Mouse (Mus musculus) ovary, adult 2 months (tissue): Measurements from ENCODE around the gene Hcn2. TPM values are rescaled to one million over a fixed set of nuclear protein-coding genes. Genes with fewer than 3 reads are reported as not detected.

ENCODE experiments used
- polyA plus RNA-seq: library from polyadenylated mRNA; depleted of rRNA; stranded (reverse); fragments of >200 nt; gene quantifications from 2 replicates; pipeline ENCODE4 v1.2.3, GENCODE M21; 2012; rRNA removed

Hcn2 gene
- polyA plus RNA-seq = 15.6 and 16.5 TPM in 2 replicates

DNA sequence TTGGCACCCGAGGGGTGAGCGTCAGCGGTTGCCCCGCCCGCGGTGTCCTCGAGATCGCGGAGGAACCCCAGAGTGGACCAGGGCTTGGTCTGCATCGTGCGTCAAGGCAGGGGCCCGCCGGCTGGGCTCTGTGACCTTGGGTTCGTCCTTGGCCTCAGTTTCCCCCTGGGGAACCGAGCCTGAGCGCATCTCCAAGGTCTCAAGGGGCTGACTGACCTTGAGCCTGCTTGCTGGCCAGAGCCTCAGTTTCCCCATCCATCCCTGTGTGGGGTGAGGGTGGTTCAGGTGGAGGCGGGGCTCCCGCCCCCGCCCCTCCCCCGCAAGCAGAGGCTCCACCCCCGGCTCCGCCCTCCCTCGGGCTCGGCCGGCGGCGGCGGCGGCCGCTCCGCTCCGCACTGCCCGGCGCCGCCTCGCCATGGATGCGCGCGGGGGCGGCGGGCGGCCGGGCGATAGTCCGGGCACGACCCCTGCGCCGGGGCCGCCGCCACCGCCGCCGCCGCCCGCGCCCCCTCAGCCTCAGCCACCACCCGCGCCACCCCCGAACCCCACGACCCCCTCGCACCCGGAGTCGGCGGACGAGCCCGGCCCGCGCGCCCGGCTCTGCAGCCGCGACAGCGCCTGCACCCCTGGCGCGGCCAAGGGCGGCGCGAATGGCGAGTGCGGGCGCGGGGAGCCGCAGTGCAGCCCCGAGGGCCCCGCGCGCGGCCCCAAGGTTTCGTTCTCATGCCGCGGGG, at the start of gene Hcn2:
Gene Hcn2 (plus strand): TSS at position 381 of the 734 bp plus-strand sequence.

DNA sequence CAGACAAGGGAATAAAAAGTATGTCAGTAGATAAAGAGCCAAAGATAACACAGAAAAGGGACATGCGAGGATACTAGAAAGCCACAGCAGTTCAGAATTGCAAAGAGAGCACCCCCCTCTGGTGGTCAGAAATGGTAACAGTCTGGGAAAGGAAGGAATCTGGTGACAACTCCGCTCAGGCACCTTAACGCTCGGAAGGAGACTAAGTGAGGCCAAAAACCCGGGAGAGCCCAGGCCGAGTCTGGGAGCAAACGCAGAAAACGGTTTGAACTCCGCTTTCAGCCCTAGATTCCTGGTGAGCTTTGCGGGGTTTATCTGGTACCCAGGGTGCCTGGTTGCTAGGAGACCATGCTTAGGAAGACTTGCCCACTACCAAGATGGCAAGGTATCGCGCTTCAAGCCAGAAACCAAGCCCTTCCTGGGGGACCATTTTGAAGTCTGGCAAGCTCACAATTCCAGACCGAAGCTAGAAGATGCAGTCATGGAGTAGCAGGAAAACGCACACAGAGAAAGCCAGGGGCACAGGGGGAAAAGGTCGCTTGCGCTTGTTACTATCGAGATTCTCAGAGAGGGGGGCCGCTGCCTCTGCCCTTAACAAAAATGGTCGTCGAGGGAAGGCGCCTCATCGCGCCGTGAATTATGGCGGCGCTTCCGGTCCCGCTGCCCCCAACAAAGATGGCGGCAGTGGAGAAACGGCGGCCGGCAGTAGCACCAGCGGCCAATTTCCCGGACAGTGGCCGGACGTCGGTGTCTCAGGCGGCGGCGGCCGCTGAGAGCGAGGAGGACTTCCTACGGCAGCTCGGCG, 47.5 kb upstream of the Hcn2 start, which contains the start of gene Tpgs1:
Gene Tpgs1 (plus strand): TSS at position 599 of the 805 bp plus-strand sequence.

DNA sequence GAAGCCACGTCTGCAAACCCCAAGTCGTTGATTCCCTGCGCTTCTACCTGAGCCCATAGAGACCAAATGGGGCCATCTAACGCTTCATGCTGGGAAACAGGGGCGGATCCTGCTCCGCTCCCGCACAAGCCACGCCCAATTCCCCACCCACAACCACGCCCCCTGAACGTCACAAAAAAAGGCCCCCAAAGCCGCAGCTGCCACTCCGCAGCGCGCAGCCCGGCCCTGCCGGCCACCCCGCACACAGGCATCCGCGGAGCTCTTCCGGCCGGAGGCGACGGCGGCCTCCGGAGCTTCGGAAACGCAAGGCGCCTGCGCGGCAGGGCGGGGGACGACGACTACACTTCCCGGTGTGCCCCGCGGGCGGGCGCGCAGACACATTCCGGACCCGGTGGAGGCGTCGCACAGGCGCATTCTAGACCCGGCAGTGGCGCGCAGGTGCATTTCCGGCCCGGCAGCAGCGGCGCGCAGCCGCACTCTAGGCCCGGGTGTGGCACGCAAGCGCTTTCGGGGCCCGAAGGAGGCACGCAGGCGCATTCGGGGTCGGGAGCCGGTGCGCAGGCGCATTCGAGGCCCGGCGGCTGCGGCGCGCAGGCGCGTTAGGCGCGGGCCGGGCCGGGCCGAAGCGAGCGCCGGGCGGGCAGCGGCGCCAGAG, 34.7 kb upstream of the Hcn2 start, which contains the start of gene Cdc34:
Gene Cdc34 (plus strand): TSS at position 605 of the 655 bp plus-strand sequence.

GRCm38 (mm10) chr10:79688720-79689119, 27.7 kb upstream of the Hcn2 start, which contains the start of gene Gzmm:
Gene Gzmm, plus strand, starts transcription at chr10:79689020.

GRCm38 (mm10) chr10:79704065-79704969, 12.1 kb upstream of the Hcn2 start, which contains the start of gene Bsg:
Gene Bsg, plus strand, starts transcription at chr10:79704491.

DNA sequence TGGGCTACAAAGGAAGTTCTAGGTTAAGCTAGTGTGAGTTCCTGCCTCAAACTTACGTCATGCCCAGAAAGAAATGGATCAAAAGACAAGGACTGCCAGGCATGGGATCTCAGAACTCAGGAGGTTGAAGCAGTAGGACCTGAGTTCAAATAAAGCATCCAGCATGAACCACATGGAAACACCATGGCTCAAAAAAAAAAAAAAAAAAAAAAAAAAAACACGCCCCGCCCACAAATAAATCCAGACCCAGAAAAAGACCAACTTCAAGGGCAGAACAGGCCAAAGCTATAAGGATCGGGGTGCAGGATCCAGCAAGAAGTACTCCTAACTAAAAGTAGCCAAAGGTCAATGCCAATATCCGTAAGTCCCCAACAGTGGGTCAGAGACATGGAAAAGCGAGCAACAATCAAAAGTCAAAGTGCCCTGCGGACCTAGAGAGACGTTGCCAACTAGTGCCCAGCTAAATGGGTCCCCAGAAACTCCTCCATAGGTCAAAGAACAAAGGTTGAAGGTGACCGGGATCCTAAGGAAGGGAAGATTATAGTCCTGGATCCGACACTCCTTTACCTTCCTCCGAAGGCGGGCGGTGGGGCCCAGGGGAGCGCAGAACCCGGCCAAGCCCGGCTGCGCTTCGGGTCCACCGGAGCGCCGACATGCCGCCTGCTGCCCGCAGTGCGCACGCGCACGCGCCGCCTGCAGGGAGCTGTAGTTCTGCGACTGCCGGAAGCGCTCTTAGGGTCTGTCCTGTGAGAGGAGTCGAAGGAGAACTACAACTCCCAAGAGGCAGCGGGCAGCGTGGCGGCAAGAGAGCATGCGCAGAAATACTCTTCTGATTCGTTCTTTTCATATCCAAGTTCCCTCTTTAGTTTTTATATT, 29.7 kb downstream of the Hcn2 start, which contains the start of gene Polrmt:
Gene Polrmt (minus strand): TSS at position 684 of the 876 bp plus-strand sequence.

DNA sequence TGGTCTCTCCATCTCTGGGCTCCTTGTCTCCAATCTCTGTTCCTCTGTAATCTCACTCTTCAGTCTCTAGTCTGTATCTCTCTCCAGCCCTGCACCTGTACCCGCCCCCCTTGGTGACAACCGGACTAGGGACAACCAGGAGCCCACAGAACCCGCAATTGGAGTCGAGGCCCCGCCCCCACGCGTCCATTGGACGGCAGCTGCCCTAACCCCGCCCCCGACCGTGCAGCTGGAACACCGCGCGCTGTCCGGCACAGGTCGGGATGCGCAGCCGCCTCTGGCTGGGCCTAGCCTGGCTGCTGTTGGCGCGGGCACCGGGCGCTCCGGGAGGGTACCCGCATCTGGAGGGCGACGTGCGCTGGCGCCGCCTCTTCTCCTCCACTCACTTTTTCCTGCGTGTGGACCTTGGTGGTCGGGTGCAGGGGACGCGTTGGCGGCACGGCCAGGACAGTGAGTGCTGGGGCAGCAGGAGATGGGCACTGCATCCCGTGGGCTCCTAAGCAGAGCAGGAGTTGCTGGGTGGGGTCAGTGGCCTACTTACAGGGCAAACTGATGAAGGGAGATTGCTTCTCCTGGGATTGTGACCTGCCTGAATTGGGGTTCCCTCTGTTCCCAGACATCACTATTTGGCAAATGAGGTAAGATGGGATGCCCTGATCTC, 38.6 kb downstream of the Hcn2 start, which contains the start of gene Fgf22:
Gene Fgf22 (plus strand): TSS at position 221 of the 661 bp plus-strand sequence.

DNA sequence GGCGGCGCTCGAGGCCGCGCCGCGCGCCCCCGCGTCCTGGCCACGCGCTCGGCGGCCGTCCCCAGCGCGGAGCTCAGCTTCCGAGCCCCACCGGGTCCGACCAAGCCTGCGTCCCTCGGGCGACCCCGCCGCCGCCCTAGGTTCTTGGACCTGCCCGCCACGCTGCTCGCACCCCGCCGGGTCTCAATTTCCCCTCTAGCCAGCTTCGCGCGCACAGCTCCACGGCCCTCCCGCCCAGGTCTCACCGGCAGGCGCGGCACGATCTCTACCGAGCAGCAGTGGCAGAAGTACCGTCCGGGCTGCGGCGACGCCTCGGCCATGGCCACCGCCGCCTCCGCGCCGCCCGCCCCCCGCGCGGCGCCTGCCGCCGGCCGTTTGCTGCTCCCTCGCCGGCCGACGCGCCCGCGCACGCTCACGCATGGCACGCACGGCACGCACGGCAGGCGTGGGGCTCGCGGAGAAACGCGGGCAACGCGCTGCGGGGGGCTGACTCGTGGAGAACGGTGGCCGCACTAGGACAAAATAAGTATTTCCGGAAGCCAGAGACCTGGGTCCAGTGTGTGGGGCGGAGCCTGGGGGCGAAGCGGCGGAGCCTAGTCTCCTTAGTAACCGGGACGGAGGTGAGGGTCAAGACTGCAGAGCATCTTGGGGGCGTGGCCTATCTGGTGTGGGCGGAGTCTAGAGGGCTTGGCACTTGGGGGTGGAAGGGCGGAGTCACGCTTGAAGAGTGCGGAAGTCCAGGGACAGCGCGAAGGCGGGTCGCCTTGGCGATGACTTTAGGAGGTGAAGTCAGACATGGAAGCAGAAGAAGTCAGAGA, 50.3 kb downstream of the Hcn2 start, which contains the start of gene Rnf126:
Gene Rnf126 (minus strand): TSS at position 445 of the 818 bp plus-strand sequence.

DNA sequence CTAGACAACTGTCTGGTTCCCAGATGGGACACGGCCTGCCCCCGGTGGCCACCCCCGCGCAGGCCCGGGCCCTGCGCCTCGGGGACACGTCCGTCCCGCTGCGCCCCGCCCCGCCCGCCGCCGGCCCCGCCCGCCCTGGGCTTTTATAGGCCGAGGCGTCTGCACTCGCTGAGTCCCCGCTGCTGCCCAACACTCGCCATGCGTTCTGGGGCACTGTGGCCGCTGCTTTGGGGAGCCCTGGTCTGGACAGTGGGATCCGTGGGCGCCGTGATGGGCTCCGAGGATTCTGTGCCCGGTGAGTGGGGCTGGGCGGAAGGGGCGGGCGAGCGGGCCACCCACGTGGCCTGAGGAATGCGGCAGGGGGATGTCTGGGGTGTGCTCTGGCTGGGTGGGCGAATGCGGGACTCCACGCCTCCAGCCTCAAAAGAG, 60.7 kb downstream of the Hcn2 start, which contains the start of gene Fstl3:
Gene Fstl3 (plus strand): TSS at position 170 of the 429 bp plus-strand sequence.

Other genes starting within 250 kb of the Hcn2 start
- gene Vmn2r83, start 247.9 kb upstream of the Hcn2 start, polyA plus RNA-seq = not detected in 2 replicates
- gene Plpp2, start 182.8 kb upstream of the Hcn2 start, polyA plus RNA-seq = 46.8 and 52.3 TPM in 2 replicates
- gene Mier2, start 161.4 kb upstream of the Hcn2 start, polyA plus RNA-seq = 205 and 206 TPM in 2 replicates
- not detected in 2 replicates for gene Theg, start 129.3 kb upstream of the Hcn2 start, polyA plus RNA-seq
- 1.0 and 1.1 TPM in 2 replicates for gene C2cd4c, start 102.6 kb upstream of the Hcn2 start, polyA plus RNA-seq
- gene Shc2, start 78.7 kb upstream of the Hcn2 start, polyA plus RNA-seq = 23.4 and 27.1 TPM in 2 replicates
- gene Odf3l2, start 70.9 kb upstream of the Hcn2 start, polyA plus RNA-seq = not detected in 2 replicates
- 0.37 and 0.41 TPM in 2 replicates for gene Madcam1, start 52.1 kb upstream of the Hcn2 start, polyA plus RNA-seq
- gene Tpgs1, start 47.3 kb upstream of the Hcn2 start, polyA plus RNA-seq = 157 and 195 TPM in 2 replicates
- 105 and 140 TPM in 2 replicates for gene Cdc34, start 34.4 kb upstream of the Hcn2 start, polyA plus RNA-seq
- 0.38 and 0.59 TPM in 2 replicates for gene Gzmm, start 27.6 kb upstream of the Hcn2 start, polyA plus RNA-seq
- gene Bsg, start 12.1 kb upstream of the Hcn2 start, polyA plus RNA-seq = 812 and 1,288 TPM in 2 replicates
- gene Polrmt, start 29.9 kb downstream of the Hcn2 start, polyA plus RNA-seq = 87.5 and 91.0 TPM in 2 replicates
- gene Fgf22, start 38.4 kb downstream of the Hcn2 start, polyA plus RNA-seq = 0.14 TPM in 1 of 2 replicates, not detected in the other
- gene Rnf126, start 50.3 kb downstream of the Hcn2 start, polyA plus RNA-seq = 308 and 375 TPM in 2 replicates
- 44.1 and 45.1 TPM in 2 replicates for gene Fstl3, start 60.6 kb downstream of the Hcn2 start, polyA plus RNA-seq
- gene Prss57, start 74.3 kb downstream of the Hcn2 start, polyA plus RNA-seq = 0.20 and 0.37 TPM in 2 replicates
- 90.7 and 101 TPM in 2 replicates for gene Palm, start 76.9 kb downstream of the Hcn2 start, polyA plus RNA-seq
- gene Misp, start 104.4 kb downstream of the Hcn2 start, polyA plus RNA-seq = 5.1 and 6.2 TPM in 2 replicates
- 420 and 461 TPM in 2 replicates for gene Ptbp1, start 137.8 kb downstream of the Hcn2 start, polyA plus RNA-seq
- gene Prtn3, start 157.8 kb downstream of the Hcn2 start, polyA plus RNA-seq = 9.7 and 11.8 TPM in 2 replicates
- gene Plppr3, start 158.0 kb downstream of the Hcn2 start, polyA plus RNA-seq = 55.3 and 72.1 TPM in 2 replicates
- 0.20 and 1.7 TPM in 2 replicates for gene Elane, start 169.6 kb downstream of the Hcn2 start, polyA plus RNA-seq
- 3,404 and 4,096 TPM in 2 replicates for gene Cfd, start 174.2 kb downstream of the Hcn2 start, polyA plus RNA-seq
- 147 and 148 TPM in 2 replicates for gene Med16, start 192.3 kb downstream of the Hcn2 start, polyA plus RNA-seq
- not detected in 2 replicates for gene Gm26602, start 194.2 kb downstream of the Hcn2 start, polyA plus RNA-seq
- gene Kiss1r, start 200.3 kb downstream of the Hcn2 start, polyA plus RNA-seq = 11.7 and 14.4 TPM in 2 replicates
- gene R3hdm4, start 204.6 kb downstream of the Hcn2 start, polyA plus RNA-seq = 253 and 262 TPM in 2 replicates
- 12.3 and 12.7 TPM in 2 replicates for gene Arid3a, start 210.4 kb downstream of the Hcn2 start, polyA plus RNA-seq
- 93.7 and 94.3 TPM in 2 replicates for gene Wdr18, start 243.5 kb downstream of the Hcn2 start, polyA plus RNA-seq